Mouse (Mus musculus) heart, postnatal 25 days (tissue): Measurements from ENCODE around the gene Eri3. TPM values are rescaled to one million over a fixed set of nuclear protein-coding genes. Genes with fewer than 3 reads are reported as not detected.

Source experiments
- DNase-seq: peaks from one replicate; pipeline ENCODE4 v3.0.0; 2022; ENCODE audit warnings: low spot score
- intact Hi-C: fragments of 180-260 bp; cut with DNase I; formaldehyde crosslinking; loops from one replicate; pipeline ENCODE4 v1.15.1; 2025
- total RNA-seq, 2 experiments: library from RNA; stranded (reverse); gene quantifications; 2 replicates each; pipeline ENCODE4 v1.2.3; 2021

Gene Eri3
- 10 to 100 TPM; 67.7 to 88.3 TPM for total RNA-seq

DNA sequence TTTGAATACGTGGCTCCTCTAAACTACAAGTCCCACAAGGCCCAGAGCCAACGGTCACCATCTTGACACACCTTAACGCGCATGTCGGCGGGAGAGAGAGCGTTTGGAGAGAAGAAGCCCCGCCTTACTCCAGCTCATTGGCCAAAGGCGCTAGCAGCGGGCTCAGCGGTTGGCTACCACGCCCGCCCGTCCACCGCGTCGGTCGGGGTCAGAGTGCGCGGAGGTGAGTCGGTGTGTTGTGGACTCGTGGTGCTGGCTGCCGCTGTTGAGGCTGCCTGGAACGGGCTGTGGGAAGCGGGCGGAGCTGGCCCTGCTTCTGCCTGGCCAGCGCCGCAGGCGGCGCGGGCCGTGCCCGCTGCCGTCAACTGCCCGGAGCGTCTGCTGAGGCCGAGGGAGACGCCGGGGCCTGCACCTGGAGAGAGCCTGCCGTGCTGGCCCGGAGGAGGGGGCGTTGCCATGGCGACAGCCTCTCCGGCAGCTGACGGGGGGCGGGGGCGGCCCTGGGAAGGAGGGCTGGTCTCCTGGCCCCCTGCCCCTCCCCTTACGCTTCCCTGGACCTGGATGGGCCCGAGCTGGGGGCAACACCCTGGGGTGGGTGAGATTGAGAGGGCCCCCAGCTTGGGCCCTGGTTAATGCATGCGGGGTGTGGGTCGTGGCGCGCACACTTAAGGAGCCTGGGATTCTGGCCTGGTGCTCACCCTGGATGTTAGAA lies at the start of gene Eri3:
Gene Eri3, plus strand, starts transcription at position 226 of the 712 bp plus-strand sequence.
- intact Hi-C loops: no loop called here
- peak; percentile 97 for DNase-seq

DNA sequence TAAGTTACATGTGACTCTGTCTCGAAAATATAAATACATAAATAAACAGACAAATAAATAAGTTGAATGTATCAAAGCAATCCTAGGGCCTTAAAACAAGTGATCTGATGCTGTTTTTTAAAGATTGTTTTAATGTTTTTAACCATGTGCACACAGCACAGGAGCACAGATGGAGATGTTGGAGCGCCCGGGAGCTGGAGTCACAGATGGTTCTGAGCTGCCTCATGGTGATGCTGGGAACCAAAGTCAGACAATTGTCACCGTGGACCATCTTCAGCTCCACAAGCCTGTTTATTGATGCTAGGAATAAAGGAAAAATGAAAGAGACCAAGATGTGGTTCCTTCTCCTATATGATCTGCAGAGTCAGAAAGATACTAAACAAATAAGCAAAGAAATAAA lies 31.9 kb upstream of the Eri3 start:
- DNase-seq: no peak
- intact Hi-C loops: no loop called here

DNA sequence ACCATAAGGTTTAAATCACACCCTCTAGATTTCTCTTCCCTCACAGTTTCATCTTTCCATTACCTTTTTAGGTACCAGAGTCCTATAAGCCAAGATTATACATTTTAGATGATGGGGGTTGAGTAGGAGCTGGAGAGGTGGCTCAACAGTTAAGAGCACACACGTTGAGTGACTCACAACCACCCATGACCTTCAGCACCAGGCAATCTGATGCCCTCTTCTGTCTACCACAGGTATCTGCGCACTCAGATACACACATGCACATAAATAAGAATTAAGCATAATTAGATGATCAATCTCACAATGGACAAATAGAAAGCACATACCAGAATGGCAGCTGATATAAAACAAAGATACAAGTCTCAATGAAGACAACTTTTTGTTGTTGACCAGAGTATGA lies 28.8 kb upstream of the Eri3 start:
- no peak for DNase-seq
- intact Hi-C loops: no loop called here

DNA sequence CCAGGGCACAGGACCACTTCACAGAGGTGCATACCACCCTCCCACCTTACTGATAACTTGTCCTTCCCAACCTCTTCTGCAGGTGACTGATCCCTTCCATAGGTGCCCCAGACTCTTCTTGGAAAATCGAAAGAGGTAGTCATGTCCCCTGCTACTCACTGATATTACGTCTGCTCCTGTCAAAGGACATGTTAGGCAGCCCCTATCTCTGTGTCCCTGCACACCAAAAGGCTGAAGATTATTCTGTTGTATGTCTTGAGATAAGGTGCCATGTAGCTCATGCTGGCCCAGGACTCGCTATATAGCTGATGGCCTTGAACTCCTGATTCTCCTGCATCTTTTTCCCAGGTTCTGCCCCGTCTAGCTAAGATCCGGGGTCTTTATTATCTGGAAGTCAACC lies 24.2 kb upstream of the Eri3 start:
- no peak for DNase-seq
- intact Hi-C loops: no loop called here

DNA sequence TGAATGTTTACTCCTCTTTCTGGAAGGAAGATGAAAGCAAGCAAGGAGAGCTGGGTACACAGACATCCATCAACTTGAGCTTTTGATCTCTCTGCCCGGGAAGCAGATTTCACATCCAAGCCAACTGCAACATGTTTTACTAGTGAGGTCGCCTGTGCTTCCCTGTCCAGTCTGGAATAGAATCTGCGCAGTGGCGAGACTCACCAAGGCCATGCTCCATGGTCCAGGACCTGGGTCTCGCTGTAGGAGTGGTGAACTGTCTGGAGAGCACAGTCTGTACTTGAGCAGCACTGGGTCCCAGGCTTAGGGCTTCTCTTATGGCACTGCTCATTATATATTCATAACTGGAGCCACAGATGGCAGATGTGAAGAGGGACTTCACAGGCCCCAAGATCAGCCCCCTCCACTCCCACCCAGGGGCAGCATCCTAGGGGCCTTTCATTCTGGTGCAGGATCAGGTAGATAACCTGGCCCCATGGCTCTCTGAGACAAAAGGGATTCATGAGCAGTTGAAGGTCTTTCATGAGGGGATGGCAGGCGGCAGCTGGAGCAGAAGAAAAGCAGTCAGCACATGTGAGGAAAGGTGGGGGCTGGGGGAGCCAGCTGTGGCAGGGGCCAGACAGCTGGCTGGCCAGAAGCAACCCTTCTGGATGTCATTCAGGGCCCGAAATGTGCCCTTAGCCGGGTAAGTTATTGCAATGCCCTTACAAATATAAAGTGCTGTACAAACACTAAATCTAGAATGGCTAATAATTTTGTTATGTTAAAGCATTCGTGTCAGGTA lies 22.9 kb upstream of the Eri3 start:
- intact Hi-C loops: no loop called here
- no peak for DNase-seq

DNA sequence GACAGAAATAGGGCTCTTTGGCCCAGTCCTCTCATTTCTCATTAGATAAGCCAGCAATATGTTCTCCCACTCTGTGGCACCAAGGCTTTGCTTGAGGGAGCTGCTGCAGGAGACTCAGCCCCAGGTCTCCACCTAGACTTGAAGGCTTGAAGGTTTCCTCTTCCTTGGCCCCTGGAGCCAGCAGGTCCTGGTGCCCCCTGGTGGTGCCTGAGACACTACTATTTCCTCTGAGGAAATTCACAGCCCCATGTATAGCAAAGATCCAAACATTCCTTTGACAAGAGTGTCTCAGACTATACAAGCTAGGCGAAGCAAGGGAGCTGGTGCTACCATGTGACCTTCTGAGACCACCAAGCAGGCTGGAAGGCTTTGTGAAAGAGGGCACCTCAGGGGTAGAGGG lies 22.2 kb upstream of the Eri3 start:
- no peak for DNase-seq
- intact Hi-C loops: loop anchor here (1.0 kb wide), 2 partner anchors 204 to 258 kb away; no protein-coding TSS in a partner anchor

DNA sequence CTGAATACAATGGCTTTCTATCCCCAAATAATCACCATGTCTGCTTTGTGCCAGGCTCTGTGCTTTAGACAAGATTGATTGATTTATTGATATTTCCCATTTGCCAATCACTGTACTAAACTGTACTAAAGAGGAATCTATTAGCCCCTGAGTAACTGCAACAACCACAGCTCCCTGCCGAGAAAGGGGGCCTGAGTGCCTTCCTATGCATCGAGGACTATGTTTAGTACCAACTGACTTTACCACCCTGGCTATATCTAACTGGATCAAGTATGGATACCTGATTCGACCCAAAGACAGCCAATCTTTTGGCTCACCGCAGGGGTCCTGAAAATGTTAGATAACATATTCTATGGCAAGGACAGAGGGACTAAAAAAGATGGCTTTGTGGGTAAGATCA lies 20.3 kb upstream of the Eri3 start:
- intact Hi-C loops: no loop called here
- DNase-seq: no peak

DNA sequence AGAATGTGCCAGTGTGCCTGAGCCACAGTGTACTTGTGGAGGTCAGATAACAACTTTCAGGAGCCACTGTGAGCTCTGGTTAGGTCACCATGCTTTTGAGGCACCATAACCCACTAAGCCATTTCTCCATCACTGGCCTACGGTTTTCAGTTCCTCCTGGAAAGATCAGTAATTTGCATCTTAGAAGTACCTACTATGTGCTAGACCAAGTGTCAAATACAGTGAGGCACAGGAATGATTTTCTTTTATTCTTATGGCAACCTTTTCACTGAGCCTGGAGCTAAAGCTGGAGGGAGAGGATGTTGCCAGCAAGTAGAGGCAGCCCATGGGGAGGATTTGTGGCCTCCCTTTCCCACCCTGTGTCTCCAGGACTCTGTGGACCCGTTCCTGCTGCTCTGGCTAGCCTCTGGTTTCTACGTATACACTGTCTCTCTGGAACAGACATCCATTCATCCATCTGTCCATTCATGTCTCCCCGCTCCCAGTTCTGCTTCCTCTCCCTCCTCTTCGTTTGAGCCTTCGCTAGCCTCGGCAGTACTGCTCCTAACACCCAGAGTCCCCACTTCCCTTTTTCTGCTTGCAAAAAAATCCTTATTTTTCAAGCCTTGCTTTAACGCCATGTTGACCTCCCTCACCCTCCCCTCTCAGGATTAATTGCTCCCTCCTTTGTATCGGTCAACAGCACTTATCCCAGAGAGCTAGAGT lies 14.5 kb upstream of the Eri3 start:
- intact Hi-C loops: no loop called here
- DNase-seq: no peak

DNA sequence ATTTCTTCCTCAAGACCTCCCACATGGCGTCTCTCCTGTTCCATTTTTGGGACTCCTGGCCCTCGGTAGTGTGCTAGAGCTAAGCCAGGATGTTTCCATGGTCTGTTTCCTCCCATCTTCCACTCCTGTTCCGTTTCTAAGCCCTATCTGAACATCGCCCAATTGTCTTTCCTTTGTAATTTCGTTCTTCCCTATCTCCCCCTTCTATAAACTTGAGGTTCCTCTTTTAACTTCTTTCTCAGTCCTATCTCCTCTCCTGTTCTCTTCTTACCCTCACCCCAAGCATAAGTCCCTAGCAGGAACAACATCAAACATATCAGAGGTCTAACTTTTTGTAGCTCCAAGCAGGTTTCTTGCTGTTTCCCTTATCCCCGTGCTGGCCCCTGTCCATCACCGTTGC lies 13.2 kb upstream of the Eri3 start:
- intact Hi-C loops: no loop called here
- DNase-seq: no peak

DNA sequence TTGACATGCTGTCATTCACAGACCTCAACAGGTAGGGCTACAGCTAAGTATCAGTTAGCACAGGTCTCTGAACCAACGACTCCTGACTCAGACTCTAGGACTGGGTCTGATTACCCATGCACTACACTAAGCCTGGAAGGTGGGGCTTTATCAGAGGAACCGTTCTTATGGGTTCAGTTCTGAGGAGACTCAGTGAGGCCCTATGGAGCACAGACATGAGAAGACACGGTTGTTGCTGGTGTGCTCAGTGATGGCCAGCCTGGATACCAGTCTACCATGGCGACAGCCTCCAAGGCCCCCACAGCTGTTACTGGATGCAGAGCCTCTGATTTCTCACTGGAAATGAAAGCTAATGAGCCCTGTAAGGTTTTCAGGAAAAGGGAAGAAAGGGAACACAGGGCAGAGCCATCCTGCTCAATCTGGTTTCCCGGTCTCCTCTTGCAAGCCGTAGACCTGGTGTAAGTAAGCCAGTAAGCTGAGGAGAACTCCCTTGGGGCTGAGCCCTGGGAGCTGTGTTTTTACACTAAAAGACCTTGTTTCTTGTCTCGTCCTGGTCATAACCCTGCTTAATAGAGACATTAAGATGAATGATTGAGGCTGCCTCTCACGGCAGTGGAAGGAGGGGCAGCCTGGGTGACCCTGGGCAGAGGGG lies 10.7 kb upstream of the Eri3 start:
- DNase-seq: no peak
- intact Hi-C loops: no loop called here

DNA sequence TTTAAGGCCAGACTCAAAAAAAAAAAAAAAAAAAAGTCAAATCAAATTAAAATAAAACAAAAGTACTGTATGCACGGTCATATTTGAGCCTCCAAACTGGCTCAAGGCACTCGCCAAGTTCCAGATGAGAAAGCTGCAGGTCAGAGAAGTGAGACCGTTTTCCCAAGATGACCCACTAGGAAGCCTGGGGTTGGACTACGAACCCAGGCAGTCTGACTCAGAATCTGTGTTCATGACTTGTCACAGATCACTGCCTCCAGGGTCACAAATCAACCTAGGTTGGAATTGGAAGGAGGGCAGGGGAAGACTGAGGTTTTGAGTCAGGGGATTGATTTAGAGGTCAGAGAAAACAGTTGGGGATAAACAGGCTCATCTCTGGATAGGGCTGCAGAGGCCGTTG lies 9.6 kb upstream of the Eri3 start:
- intact Hi-C loops: no loop called here

DNA sequence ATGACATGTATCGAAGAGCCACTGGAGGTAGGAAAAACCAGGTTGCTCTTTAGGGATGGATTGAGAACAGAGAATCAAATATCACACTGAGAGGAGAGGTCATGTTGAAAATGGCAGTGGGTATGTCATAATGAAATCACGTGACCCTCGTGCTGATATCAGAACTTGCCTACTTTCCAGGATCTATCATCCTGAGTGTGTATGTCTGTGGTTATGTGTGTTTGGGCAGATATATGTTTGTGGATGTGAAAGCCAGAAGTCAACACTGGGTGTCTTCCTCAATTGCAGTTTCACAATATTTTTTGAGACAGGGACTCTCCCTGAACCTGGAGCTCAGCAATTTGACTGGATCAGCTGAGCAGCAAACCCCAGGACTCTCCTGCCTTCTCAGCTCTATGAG lies 4.7 kb upstream of the Eri3 start:
- no peak for DNase-seq
- intact Hi-C loops: loop anchor here (5.0 kb wide), 1 partner anchor 137 kb away; the partner anchor contains the start of gene Dmap1

More for the DNA sequence above, 9.6 kb upstream of the Eri3 start:
- DNase-seq: no peak

DNA sequence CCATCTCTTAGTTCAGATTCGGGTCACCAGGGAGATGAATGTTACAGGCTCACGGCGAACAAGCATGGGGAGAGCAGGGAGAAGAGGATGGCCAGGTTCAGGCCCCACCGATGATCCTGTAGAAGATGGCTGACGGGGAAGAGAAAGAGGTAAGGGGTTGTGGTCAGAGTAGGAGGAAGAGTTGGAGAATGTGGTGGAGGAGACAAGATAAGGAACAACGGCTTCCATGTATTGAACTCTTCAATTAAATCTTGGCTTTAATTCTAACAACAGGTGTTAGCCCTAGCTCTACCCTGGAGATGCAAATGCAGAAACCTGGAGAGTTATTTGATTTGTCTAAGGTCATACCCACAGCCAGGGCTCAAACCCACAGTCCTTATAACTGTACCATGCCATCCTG lies 3.5 kb upstream of the Eri3 start:
- no peak for DNase-seq
- intact Hi-C loops: loop anchor here (5.0 kb wide), 1 partner anchor 136 kb away; the partner anchor contains the start of gene Dmap1

DNA sequence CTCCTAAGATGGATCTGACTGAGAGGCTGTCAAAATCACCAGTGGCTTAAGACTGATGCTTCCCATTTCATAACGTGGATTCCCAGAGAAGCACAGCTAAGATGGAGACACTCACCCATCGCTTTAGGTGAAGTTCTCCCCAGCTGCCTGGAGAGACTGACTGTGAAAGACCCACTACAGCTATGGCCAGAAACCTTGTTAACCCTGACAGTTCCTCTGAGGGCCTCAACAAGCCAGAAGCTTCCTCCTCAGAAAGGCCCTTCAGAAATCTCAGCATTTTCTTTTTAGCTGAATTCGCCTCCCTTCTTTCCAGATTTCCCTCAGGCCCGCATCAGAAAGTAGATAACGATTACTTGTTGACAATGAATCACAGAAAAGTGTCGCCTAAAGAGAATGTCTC lies 589 bp upstream of the Eri3 start:
- intact Hi-C loops: loop anchor here (5.0 kb wide), 1 partner anchor 133 kb away; the partner anchor contains the start of gene Dmap1
- no peak for DNase-seq

DNA sequence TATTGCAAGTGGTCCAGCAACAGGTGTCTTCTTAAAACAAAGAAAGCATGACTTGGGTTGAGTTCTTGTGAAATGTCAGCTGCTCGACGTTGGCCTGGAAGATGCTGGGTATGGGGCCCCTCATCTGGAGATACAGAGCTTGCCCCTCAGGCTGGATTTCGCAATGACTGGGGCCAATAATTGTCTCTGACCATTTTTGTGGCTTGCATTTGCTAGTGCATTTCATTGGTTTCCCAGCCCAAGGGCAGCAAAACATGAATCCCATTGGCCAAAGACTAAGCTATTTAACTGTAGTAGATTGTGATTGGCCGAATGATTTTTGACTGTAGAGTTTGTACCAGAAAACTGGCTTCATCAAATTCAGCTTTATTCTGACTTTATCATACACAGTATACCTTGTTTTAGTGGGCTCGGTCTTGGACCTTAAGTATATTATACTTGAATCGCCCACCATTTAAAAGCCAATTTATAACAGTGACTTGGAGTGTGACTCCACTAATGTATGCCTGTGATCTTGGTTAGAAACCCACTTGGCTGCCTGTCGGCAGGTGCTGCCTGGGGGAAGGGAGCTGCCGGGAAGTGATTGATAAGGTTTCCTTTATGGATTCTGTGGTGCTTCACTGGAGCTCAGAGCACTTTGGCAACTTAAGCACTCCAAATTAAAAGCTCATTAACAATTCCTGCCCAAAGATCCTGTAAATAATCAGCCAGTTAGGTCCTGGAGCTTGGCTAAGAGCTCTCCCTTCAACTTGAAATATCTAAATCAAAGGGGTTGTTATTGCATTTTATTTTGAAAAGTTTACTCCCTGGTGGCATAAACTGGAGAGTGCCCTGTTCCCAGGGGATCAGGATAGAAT lies 1.2 kb downstream of the Eri3 start:
- intact Hi-C loops: no loop called here
- DNase-seq: no peak

DNA sequence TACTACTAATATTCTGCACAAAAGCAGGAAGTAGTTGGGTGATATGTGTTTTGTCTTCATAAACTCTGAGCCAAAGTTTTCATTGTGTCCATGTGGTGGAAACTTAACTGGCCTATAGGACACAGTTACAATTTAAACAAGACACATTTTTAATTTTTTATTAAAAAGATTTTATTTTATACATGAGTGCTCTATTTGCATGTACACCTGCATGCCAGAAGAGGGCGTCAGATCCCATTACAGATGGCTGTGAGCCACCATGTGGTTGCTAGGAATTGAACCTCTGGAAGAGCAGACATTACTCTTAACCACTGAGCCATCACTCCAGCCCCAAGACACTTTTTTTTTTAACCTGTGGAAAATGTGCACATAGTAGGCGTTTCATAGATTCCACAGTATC lies 5.3 kb downstream of the Eri3 start:
- DNase-seq: no peak
- intact Hi-C loops: no loop called here

DNA sequence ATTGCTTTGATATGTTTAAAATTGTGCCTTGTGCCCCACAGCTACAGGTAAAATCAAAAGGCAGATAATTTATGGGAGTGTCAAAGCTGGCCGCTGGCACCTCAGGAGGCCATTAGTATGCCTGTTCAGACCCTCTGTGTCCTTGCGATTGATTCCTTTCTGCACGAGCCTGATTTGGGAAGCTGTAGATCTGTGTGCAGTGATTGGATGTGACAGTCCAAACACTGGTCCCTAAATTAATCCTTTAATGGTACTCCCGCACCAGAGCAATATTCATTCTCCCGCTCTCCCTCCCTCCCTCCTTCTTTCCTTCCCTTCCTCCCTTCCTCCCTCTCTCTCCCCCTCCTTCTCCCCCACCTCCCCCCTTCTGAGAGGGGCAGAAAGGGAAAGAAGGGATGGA lies 6.2 kb downstream of the Eri3 start:
- intact Hi-C loops: no loop called here
- no peak for DNase-seq

DNA sequence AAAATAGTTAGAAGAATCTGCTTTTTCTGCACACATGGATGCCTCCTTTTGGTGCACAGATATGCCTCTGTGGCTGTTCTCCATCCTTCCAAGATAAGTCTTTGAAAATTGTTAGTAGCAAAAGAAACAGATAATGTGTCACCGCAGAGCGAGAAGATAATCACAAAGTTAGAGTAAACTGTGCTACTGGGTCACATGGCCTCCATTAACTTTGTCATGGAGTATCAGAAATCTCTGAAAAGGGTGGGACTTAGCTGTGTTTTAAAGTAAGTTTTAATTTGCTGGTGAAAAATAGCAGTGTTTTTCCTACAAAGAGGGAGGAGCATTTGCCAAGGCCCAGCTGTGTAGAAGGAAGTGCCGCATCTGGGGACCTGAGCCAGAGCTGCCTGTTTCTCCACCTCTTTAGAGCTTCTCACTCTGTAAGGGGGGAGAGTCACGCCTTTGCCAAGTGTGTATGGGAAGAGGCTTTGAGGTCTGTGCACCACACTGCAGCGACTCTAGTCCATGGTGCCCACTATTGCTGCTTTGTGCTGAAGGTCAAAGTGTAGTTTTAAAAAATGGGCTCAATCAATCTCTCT lies 7.0 kb downstream of the Eri3 start:
- intact Hi-C loops: no loop called here
- DNase-seq: no peak

DNA sequence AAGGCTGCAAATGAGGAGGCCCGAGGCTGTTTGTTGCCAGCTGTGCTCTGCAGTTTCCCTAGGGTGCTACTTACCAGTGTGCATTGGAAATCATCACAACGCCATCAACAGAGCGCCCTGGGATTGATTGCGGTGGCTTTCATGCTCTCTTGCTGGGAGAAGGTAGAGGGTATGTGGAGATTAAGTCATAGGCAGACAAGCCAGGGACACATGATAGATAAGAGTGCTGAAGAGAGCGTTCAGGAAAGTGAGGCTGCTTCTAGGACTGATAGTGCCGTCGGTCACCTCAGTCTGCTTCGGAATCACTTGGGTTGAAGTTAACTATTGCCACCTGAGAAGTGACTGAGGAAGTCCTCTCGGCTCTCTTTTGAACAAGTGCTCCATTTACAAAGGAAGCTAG lies 13.8 kb downstream of the Eri3 start:
- intact Hi-C loops: no loop called here
- no peak for DNase-seq
